Comparison of ENCODE assay signal across 25 mouse cellular contexts in the genomic region with DNA sequence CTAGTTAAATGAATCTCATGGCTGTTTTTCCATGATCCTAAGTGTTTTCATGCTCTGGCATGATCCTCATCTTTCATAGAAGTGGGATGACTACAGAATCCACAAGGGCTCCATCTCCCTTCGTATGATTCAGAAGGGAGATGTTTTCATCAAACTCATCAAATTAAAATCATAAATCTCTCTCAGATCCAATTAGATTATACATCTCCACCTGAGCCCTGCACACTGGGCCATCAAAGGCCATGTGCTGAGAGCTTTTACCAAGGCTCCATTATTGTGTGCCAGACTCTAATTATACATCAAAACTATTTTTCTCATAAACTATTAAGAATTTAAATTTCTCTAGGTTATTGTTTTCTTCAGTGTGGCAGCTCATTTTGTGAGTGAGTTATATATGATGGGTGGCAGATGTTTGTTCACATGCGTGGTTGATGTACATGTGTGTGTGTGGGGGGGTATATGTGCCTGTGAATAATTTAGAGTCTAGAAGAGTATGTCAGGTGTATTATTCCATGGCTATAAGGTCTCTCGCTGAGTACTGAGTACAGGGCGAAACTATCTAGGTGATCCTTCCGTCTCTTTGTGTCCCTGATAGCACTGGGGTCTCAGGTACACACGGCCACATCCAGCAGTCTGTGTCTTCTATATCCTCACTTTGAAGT.
DNase-seq lines count a peak whose midpoint lies in the region; ATAC-seq and TF ChIP-seq lines count a peak whose summit lies in the region.
"Had no signal": no experiment of that assay in that cellular context is flagged by ENCODE, and none has a peak within 500 bp of the region (broad histone marks: within the 10 kb centered on the region; RNA-seq: fewer than 3 reads in every experiment).

No protein-coding gene starts in this region.

- H3K36me3 ChIP-seq in hindbrain, embryonic 14.5 days (replicated peaks; ENCODE audit: control insufficient read depth, insufficient read depth), result no peaks in the 10 kb centered on the region
- no peaks in the 10 kb centered on the region for H3K36me3 ChIP-seq in hindbrain, postnatal 0 days (ENCODE audit: insufficient read depth, low read length)
- no peaks in the 10 kb centered on the region for H3K36me3 ChIP-seq in hindbrain, embryonic 15.5 days
- H3K36me3 ChIP-seq in hindbrain, embryonic 16.5 days (ENCODE audit: control insufficient read depth, insufficient read depth, low read length), result no peaks in the 10 kb centered on the region
- H3K36me3 ChIP-seq in neural tube, embryonic 14.5 days (ENCODE audit: control insufficient read depth, insufficient read depth, low read length), result no peaks in the 10 kb centered on the region
- H3K36me3 ChIP-seq: embryonic facial prominence, embryonic 12.5 days; embryonic facial prominence, embryonic 15.5 days; heart, embryonic 10.5 days; heart, embryonic 13.5 days; intestine, embryonic 15.5 days had no signal

- no peak overlapping the region for H3K9ac ChIP-seq in hindbrain, embryonic 14.5 days
- H3K9ac ChIP-seq in hindbrain, postnatal 0 days (replicated peaks; ENCODE audit: low read length), result no peak overlapping the region
- H3K9ac ChIP-seq in hindbrain, embryonic 15.5 days, result no peak overlapping the region
- no peak overlapping the region for H3K9ac ChIP-seq in hindbrain, embryonic 16.5 days (ENCODE audit: low read depth, low read length)
- no peak overlapping the region for H3K9ac ChIP-seq in neural tube, embryonic 14.5 days (replicated peaks; ENCODE audit: low read depth, low read length)
- H3K9ac ChIP-seq: embryonic facial prominence, embryonic 12.5 days; embryonic facial prominence, embryonic 15.5 days; heart, embryonic 13.5 days; intestine, embryonic 15.5 days had no signal

- no peaks in the 10 kb centered on the region for H3K4me1 ChIP-seq in hindbrain, embryonic 14.5 days (replicated peaks; ENCODE audit: control insufficient read depth, insufficient read depth, low read length)
- H3K4me1 ChIP-seq in hindbrain, postnatal 0 days (ENCODE audit: insufficient read depth, low read length), result no peaks in the 10 kb centered on the region
- no peaks in the 10 kb centered on the region for H3K4me1 ChIP-seq in hindbrain, embryonic 15.5 days (replicated peaks)
- H3K4me1 ChIP-seq in hindbrain, embryonic 16.5 days (ENCODE audit: control insufficient read depth, insufficient read depth, low read depth, low read length), result no peaks in the 10 kb centered on the region
- no peaks in the 10 kb centered on the region for H3K4me1 ChIP-seq in neural tube, embryonic 14.5 days (ENCODE audit: control insufficient read depth, insufficient read depth, low read length)
- H3K4me1 ChIP-seq: embryonic facial prominence, embryonic 12.5 days; embryonic facial prominence, embryonic 15.5 days; heart, embryonic 10.5 days; heart, embryonic 13.5 days; intestine, embryonic 15.5 days had no signal

- H3K4me2 ChIP-seq in hindbrain, embryonic 14.5 days (replicated peaks), result no peak overlapping the region
- H3K4me2 ChIP-seq in hindbrain, postnatal 0 days (ENCODE audit: low read depth, low read length), result no peak overlapping the region
- H3K4me2 ChIP-seq in hindbrain, embryonic 15.5 days, result no peak overlapping the region
- no peak overlapping the region for H3K4me2 ChIP-seq in hindbrain, embryonic 16.5 days (ENCODE audit: low read length)
- H3K4me2 ChIP-seq in neural tube, embryonic 14.5 days (ENCODE audit: low read depth, low read length), result no peak overlapping the region
- H3K4me2 ChIP-seq: embryonic facial prominence, embryonic 12.5 days; embryonic facial prominence, embryonic 15.5 days; heart, embryonic 13.5 days; intestine, embryonic 15.5 days had no signal

- peak; percentile 76 for ATAC-seq in hindbrain, embryonic 14.5 days (ENCODE audit: low FRiP score)
- ATAC-seq in hindbrain, postnatal 0 days, result no peak
- ATAC-seq in hindbrain, embryonic 15.5 days (ENCODE audit: low FRiP score, low read depth), result peak; percentile 48; the same call in 1 of the 2 replicates
- ATAC-seq in hindbrain, embryonic 16.5 days, result peak; percentile 45; the same call in 1 of the 2 replicates
- ATAC-seq in neural tube, embryonic 14.5 days (ENCODE audit: low read depth), result peak; percentile 96
- ATAC-seq: CD4-positive, CD25-positive, alpha-beta regulatory T cell, adult 4 months; forebrain, embryonic 16.5 days; intestine, embryonic 15.5 days had no signal

- no peaks in the 10 kb centered on the region for H3K9me3 ChIP-seq in hindbrain, embryonic 14.5 days (ENCODE audit: control insufficient read depth, low read length)
- H3K9me3 ChIP-seq in hindbrain, postnatal 0 days (ENCODE audit: low read length), result no peaks in the 10 kb centered on the region
- no peaks in the 10 kb centered on the region for H3K9me3 ChIP-seq in hindbrain, embryonic 15.5 days
- H3K9me3 ChIP-seq in hindbrain, embryonic 16.5 days (ENCODE audit: control insufficient read depth, low read length), result no peaks in the 10 kb centered on the region
- H3K9me3 ChIP-seq in neural tube, embryonic 14.5 days (ENCODE audit: control insufficient read depth, low read length), result no peaks in the 10 kb centered on the region
- H3K9me3 ChIP-seq: embryonic facial prominence, embryonic 12.5 days; embryonic facial prominence, embryonic 15.5 days; heart, embryonic 10.5 days; heart, embryonic 13.5 days; intestine, embryonic 15.5 days had no signal

- DNase-seq in hindbrain, embryonic 14.5 days (ENCODE audit: low spot score), result peak; percentile 34
- no peak for DNase-seq in hindbrain, postnatal 0 days (ENCODE audit: low spot score)
- DNase-seq in layer of hippocampus, adult 9-10 months (ENCODE audit: low spot score), result no peak
- no peak for DNase-seq in thymus, adult 18-20 months
- DNase-seq: adrenal gland, adult 2 months; adrenal gland, postnatal 14 days; cerebellum, adult 11 months; cerebellum, adult 2 months; cerebellum, adult 9-11 months; cerebellum, postnatal 25 days; gastrocnemius, postnatal 10 days; gastrocnemius, postnatal 36 days; heart, adult 2 months; heart, postnatal 14 days; heart, postnatal 4 days had no signal

- no peaks in the 10 kb centered on the region for H3K27me3 ChIP-seq in hindbrain, embryonic 14.5 days (ENCODE audit: control insufficient read depth, insufficient read depth, low read length)
- no peaks in the 10 kb centered on the region for H3K27me3 ChIP-seq in hindbrain, postnatal 0 days (ENCODE audit: insufficient read depth, low read length)
- no peaks in the 10 kb centered on the region for H3K27me3 ChIP-seq in hindbrain, embryonic 15.5 days
- H3K27me3 ChIP-seq in hindbrain, embryonic 16.5 days (replicated peaks; ENCODE audit: control insufficient read depth, insufficient read depth, low read length), result no peaks in the 10 kb centered on the region
- no peaks in the 10 kb centered on the region for H3K27me3 ChIP-seq in neural tube, embryonic 14.5 days (ENCODE audit: control insufficient read depth, insufficient read depth, low read length)
- H3K27me3 ChIP-seq: embryonic facial prominence, embryonic 12.5 days; embryonic facial prominence, embryonic 15.5 days; heart, embryonic 13.5 days; intestine, embryonic 15.5 days had no signal

- H3K4me3 ChIP-seq in hindbrain, embryonic 14.5 days (replicated peaks; ENCODE audit: low read length), result no peak overlapping the region
- no peak overlapping the region for H3K4me3 ChIP-seq in hindbrain, postnatal 0 days (ENCODE audit: low read length)
- H3K4me3 ChIP-seq in hindbrain, embryonic 15.5 days, result no peak overlapping the region
- H3K4me3 ChIP-seq in hindbrain, embryonic 16.5 days (ENCODE audit: low read length), result no peak overlapping the region
- no peak overlapping the region for H3K4me3 ChIP-seq in neural tube, embryonic 14.5 days (ENCODE audit: low read depth, low read length)
- H3K4me3 ChIP-seq: embryonic facial prominence, embryonic 12.5 days; embryonic facial prominence, embryonic 15.5 days; heart, adult 2 months; heart, embryonic 10.5 days; heart, embryonic 13.5 days; intestine, embryonic 15.5 days had no signal

- TF ChIP-seq CTCF in hindbrain, postnatal 0 days (IDR thresholded peaks at IDR 0.05; ENCODE audit: low read depth), result no peak

- no peak overlapping the region for H3K27ac ChIP-seq in hindbrain, embryonic 14.5 days
- H3K27ac ChIP-seq in hindbrain, postnatal 0 days, result no peak overlapping the region
- H3K27ac ChIP-seq in hindbrain, embryonic 15.5 days (replicated peaks), result no peak overlapping the region
- no peak overlapping the region for H3K27ac ChIP-seq in hindbrain, embryonic 16.5 days (ENCODE audit: low read depth, low read length)
- no peak overlapping the region for H3K27ac ChIP-seq in neural tube, embryonic 14.5 days (ENCODE audit: low read depth, low read length)
- H3K27ac ChIP-seq: embryonic facial prominence, embryonic 12.5 days; embryonic facial prominence, embryonic 15.5 days; heart, adult 2 months; heart, embryonic 10.5 days; heart, embryonic 13.5 days; intestine, embryonic 15.5 days had no signal

- WGBS in hindbrain, embryonic 14.5 days, result 77% methylated on average over 6 of the region's 6 CpGs
- WGBS in hindbrain, postnatal 0 days, result 83% methylated on average over 6 of the region's 6 CpGs
- WGBS in hindbrain, embryonic 15.5 days, result 73% methylated on average over 6 of the region's 6 CpGs
- WGBS in hindbrain, embryonic 16.5 days, result 76% methylated on average over 6 of the region's 6 CpGs
- 53% methylated on average over 6 of the region's 6 CpGs for WGBS in neural tube, embryonic 14.5 days
